Mouse (Mus musculus) heart, adult 11 months (tissue): ENCODE data around the gene Prm1.
A peak's percentile ranks its signal among the peaks of the same experiment; 100 is the strongest.
"Not testable (repeated sequence)": the region's sequence is repeated elsewhere in the genome, so short reads cannot be mapped to it uniquely, and the experiment has no call there.

Experiments
- DNase-seq: peaks from one replicate; pipeline ENCODE4 v3.0.0; 2022

Prm1 gene

GRCm38 (mm10) chr16:10821387-10821786 lies 15.7 kb upstream of the Prm1 start:
- peak; percentile 96 for DNase-seq

GRCm38 (mm10) chr16:10819966-10820365 lies 14.3 kb upstream of the Prm1 start:
- peak; percentile 95 for DNase-seq

DNA sequence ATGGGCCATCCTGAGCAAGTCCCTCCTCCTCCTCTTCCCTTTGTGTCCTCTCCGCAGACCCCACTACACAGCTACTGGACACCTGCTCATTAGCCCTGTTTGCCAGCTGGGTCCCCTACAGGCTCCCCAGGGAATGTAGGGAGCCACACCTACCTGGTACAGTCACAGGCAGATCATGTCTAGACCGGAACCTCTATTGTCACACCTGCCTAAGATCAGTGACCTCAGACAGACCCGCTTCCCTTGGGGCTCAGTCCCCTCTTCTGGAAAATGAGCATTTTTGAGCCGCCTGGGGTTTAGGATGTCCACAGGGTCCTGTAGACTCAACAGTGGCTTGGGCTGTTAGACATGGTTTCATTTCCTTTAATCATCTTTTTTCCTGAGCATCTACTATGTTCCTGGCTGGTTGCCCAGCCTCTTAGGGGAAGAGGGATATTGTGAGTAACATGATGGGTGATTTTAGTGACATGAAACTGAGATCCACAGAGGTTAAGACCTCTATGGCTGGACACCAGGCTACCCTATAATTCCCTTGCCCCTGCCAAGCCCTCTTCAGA lies 13.0 kb upstream of the Prm1 start:
- DNase-seq, result no peak

- peak; percentile 91 for DNase-seq
Measured at GRCm38 (mm10) chr16:10814864-10815263, 9.2 kb upstream of the Prm1 start.

GRCm38 (mm10) chr16:10813726-10814125 lies 8.1 kb upstream of the Prm1 start:
- no peak for DNase-seq

DNA sequence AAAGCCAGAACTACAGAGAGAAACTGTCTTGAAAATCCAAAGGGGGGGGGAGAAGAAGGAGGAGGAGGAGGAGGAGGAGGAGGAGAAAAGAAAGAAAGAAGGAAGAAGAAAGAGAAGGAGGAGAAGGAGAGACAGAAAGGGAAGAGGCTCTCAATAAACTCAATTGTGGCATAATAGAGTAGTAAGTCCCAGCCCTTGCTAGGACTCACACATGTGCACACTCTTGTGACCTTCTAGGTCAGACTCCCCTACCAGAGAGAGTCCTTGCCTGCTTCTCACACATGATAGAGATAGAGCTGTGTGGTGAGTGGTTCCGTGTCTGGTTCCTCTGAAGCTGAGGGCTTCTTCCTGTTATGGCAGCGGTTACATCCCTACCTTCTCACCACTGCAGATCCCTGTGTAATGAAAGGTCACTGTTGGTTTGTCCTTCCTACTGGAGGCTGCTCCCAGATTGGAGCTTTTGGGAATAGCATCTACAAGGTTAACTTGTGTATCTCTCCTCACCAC lies 7.3 kb upstream of the Prm1 start, which contains the start of gene Gm11172:
Gene Gm11172, plus strand, starts transcription at position 51 of the 507 bp plus-strand sequence.
- no peak for DNase-seq

DNA sequence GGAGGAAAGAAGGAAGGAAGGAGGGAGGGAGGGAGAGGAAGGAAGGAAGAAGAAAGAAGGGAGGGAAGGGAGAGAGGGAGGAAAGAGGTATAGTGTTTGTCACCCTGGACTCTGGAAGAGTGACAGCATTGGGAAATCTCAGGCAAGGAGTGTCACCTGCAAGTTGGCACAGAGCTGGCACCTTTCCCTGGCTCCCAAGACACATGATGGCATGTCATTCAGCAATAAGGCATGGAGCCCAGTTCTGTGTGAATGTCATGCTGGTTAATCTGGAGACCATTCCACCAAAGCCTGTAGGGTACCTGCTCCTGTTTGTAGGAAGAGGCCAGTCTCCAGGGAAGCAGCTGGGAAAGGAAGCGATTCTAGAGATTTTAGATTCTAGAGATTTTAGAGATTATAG lies 4.7 kb upstream of the Prm1 start:
- no peak for DNase-seq

DNA sequence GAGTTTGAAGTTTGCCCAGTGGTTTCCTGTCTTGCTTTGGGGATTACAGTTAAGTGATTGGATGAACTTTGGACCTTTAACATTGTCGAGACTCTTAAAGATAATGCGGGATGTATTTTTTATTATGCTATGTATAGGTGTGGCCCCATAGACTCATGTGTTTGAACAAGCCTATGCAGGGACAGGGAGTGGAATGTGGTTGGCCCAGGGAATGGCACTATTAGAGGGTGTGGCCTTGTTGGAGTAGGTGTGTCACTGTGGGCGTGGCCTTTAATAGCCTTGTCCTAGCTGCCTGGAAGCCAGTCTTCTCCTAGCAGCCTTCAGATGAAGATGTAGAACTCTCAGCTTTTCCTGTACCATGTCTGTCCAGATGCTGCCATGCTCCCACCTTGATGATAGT lies 3.2 kb downstream of the Prm1 start:
- not testable (repeated sequence) for DNase-seq

DNA sequence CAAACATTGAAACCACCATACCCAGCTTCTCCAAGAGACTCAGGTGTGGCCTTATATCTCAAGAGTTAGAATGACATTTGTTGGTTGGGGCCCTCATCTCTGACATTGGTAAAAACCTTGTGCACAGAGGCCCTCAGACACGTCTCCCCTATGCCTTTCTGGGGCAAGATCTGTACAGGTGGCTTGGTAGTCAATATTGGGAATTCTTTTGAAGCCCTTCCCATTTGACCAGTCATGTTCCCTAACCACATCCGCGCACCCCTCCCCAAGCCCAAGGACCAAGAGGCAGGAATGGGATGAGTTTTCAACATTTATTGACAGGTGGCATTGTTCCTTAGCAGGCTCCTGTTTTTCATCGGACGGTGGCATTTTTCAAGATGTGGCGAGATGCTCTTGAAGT lies 9.6 kb downstream of the Prm1 start, which contains the start of gene Prm2:
Gene Prm2, minus strand, starts transcription at position 101 of the 400 bp plus-strand sequence.
- DNase-seq, result no peak

- no peak for DNase-seq
Measured at GRCm38 (mm10) chr16:10790702-10791101, 14.9 kb downstream of the Prm1 start, which contains the start of gene Prm3. Prm3 (minus strand) TSS chr16:10790914.

- DNase-seq, result no peak
Measured at GRCm38 (mm10) chr16:10788866-10789265, 16.8 kb downstream of the Prm1 start.

DNA sequence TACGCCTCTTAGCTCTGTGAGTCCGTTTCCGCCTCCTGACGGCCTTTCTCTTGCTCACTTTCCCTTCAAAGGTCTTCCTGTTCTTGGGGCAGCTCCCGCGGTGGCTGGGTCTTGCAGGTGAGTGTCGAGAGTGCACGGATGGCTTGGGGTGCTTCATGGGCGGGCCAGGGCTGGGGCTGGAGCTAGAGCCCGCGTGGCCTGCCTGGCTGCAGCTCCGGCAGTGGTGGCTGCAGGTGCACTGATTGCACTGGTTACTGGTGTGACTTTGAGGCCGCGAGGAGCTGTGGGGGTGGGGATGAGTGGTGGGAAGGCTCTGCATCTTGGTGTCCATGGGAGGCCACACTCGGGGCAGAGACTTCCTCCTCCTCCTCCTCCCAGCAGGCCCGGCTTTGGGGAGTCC lies 17.4 kb downstream of the Prm1 start, which contains the start of gene Tnp2:
Gene Tnp2, minus strand, starts transcription at position 390 of the 400 bp plus-strand sequence.
- DNase-seq, result peak; percentile 90

GRCm38 (mm10) chr16:10787548-10788058 lies 18.0 kb downstream of the Prm1 start:
- peak; percentile 91 for DNase-seq

- peak; percentile 95 for DNase-seq
Measured at GRCm38 (mm10) chr16:10786782-10787547, 18.7 kb downstream of the Prm1 start.

DNA sequence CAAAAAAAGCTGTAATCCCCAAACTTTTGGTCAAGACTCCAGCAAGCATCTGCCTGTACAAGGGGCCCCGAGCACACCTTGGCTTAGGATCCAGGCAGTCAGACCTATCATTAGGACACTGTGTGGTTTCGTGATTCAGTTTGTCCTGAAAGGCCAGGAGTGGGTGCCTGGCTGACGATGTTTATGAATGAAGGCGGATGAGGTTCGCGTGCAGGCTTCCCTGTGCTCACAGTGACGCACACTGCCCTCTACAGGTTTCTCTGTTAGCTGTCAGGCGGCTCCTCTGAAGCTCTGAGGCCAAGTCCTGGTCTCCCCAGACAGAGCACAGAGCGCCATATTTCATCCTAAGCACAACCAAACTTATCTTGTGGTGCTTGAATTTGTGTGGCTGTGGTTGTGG lies 19.4 kb downstream of the Prm1 start:
- peak; percentile 98 for DNase-seq

DNA sequence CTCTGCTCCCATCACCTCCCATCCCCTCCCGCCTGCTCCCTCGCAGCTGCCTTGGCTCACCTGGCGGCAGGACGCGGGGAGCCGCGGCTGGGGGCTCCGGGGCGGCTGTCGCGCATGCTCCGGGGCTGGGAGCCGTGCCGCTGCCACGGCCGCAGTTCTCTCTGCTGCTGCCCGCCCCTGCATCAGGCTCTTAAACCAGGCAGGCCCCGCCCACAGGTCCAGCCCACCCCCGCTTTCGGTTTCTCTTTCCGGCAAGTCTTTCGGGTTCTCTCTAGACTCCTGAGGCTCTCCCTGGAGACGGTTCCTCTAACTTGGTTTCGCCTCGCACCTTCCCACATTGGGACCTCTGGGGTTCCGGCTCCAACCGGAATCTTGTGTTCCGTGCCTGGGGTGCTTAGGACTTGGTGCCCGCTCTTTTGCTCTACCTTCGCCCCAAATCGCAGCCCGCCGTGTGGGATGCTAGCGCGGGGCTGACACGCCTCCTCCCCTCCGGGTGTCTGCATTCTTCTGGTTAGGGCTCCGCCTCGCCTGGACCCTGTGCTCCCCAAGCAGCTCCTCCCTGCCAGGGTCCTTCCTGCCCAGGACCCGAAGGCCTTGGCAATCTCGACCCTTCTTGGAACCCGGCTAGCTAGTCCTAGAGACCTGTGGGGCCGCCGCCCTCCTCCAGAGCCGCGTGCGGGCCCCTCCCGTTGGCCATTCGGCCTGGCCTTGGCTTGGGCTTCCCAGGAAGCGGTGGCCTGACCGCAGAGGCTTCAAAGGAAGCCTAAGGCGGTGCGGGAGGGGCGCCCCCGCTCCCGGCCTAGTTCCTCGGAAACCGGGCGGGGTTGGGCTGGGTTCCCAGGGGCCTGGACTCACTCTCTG lies 20.0 kb downstream of the Prm1 start, which contains the start of gene Socs1:
Gene Socs1, minus strand, starts transcription at position 166 of the 861 bp plus-strand sequence.
- peak; percentile 100 for DNase-seq

GRCm38 (mm10) chr16:10784793-10785370 lies 20.8 kb downstream of the Prm1 start:
- peak; percentile 99 for DNase-seq

- DNase-seq, result peak; percentile 94
Measured at GRCm38 (mm10) chr16:10783883-10784792, 21.5 kb downstream of the Prm1 start.

- no peak for DNase-seq
Measured at GRCm38 (mm10) chr16:10783451-10783850, 22.2 kb downstream of the Prm1 start.

- DNase-seq, result peak; percentile 93
Measured at GRCm38 (mm10) chr16:10783152-10783434, 22.5 kb downstream of the Prm1 start.

DNA sequence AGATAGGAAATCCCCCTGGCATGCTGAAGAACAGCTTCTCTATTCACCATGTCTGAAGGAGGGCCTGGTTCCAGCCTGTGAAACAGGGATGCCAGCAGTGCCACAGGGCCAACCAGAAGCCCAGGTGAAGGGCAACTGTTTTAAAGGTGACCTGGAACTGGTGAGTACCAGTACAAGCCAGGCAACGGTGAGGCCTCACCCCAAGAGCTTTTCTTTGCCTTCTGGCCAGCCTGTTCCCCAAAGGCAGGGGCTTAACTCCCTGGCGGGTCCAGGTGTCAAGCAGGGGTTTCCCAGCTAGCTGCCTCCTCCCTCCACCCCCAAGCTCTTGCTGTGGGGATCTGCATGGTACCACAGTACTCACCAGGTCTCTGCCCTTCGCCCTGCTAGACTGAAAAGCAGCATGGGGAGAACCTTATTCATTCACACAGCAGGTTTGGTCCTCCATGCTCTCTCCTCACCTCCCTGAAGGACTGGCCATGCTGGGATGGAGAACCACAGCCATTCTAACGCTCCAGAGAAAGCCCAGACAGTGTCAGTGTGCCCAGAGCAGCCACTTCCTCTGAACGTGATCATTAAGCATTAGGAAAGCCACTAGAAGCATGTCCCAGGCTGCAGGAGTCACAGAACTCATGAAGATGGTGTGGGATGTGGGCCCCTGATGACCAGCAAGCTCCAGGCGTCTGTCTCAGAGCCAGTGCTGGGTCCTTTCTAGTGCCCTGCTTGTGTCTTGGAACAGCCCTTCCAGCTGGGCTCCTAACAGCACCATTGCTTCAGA lies 23.1 kb downstream of the Prm1 start:
- peak; percentile 92 for DNase-seq
